Mouse (Mus musculus) adrenal gland, adult 8-10 months (tissue): Measurements from ENCODE around the gene Rab36. TPM values are rescaled to one million over a fixed set of nuclear protein-coding genes. Genes with fewer than 3 reads are reported as not detected.
"Not testable (repeated sequence)": the region's sequence is repeated elsewhere in the genome, so short reads cannot be mapped to it uniquely, and the experiment has no call there.

Source experiments
- DNase-seq: peaks from one replicate; pipeline ENCODE4 v3.0.0; 2022
- total RNA-seq, 4 experiments: library from RNA; stranded (reverse); gene quantifications; 2 replicates each; pipeline ENCODE4 v1.2.4; 2022

Rab36 gene
- 10 to 100 TPM; 14.1 to 46.3 (median 30.9) TPM for total RNA-seq

- peak; percentile 98 for DNase-seq
Measured at GRCm38 (mm10) chr10:75036883-75037379, at the start of gene Rab36. Rab36 (plus strand) TSS chr10:75037058.

GRCm38 (mm10) chr10:74987698-74988470 is 49.0 kb upstream of the Rab36 start:
- no peak for DNase-seq

DNA sequence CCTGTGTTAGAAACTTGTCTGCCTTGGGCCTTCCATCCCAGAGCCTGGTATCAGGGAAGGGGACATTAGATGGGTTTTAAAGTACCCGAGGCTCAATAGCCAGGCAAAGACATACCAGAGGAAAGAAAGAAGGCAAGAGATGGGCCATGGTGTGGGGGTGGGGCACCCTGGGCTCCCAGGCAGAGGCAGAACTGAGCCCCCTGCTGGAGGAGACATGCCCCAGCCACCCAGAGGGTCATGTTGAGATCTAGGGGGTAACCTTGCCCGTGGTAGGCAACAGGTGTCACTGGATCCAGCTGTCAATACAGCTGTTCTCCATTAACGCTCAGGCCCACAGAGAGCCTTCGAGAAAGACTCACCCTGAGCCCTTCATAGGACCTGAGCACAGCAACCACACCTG is 47.0 kb upstream of the Rab36 start:
- DNase-seq = no peak

DNA sequence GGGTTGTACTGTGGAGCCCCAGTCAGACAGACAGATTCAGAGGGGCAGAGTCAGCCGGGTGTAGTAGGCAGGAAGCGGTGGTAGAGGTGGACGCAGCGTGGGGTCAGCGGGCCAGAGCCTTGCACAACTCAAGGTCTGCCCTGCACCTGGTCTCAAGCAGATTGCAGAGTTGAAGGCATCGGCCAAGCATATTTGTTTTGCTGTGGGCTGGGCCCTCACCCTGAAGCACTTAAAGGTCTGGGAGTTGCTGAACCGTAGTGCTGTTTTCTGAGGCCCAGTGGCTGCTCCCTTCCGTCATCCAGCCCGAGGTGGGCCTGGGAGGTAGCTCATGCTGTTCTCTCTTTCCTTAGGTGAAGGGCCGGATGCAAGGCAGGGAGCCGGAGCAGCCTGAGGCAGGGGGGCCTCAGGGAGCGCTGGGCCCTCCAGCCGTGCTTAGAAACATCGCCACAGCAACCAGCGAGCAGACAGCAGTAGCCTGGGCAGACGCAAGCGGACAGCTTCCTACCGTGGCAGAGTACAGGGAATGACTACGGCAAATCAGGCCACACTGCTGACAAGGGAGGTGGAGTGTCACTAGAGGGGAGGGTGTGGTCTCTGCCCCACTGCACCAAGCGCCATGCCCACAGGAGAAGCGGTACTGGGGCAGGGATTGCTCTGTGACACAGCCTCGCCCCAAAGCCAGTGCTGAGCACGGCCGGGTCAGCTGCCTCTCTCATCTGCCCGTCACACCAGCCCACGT is 46.1 kb upstream of the Rab36 start:
- DNase-seq = no peak

GRCm38 (mm10) chr10:74994863-74995262 is 42.0 kb upstream of the Rab36 start:
- DNase-seq = no peak

DNA sequence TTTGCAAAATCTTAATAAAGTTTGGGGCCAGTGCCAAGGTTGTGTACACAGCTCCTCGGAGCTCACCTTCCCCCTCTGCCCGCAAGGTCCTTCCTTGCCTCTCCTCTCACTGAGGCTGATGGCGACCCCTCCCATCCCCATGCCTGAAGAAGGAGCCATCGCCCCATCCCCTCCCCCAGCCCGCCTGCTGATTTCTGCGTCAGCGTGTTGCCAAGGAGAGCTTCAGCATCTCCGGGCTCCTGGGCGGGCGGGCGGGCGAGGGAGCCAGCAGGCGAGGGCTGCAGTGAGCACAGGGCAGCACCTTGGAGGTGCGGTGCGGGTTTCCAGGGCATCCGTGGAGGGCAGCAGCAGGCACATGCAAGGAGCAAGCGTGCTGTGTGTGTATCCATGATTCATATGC is 41.5 kb upstream of the Rab36 start:
- DNase-seq = no peak

DNA sequence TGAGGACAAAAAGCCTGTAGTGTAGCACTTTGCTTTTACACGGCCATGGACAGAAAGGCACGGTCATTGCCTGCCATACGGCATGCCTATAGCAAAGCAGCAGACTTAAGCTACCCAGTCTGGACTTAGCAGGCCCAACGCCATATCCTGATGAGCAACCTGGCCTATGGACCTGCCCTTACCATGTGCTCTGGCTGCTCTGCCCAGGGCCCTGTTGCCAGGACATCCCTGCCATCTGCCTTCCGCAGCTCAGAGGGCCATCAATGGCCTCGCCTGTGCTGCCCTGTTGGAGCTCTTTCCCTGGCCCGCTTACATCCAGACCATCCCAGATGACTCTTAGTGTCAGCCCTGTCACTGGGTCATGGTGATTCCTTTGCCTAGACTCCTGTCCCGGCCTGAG is 35.5 kb upstream of the Rab36 start:
- no peak for DNase-seq

GRCm38 (mm10) chr10:75004067-75004466 is 32.8 kb upstream of the Rab36 start:
- no peak for DNase-seq

GRCm38 (mm10) chr10:75006889-75007662 is 29.8 kb upstream of the Rab36 start:
- no peak for DNase-seq

DNA sequence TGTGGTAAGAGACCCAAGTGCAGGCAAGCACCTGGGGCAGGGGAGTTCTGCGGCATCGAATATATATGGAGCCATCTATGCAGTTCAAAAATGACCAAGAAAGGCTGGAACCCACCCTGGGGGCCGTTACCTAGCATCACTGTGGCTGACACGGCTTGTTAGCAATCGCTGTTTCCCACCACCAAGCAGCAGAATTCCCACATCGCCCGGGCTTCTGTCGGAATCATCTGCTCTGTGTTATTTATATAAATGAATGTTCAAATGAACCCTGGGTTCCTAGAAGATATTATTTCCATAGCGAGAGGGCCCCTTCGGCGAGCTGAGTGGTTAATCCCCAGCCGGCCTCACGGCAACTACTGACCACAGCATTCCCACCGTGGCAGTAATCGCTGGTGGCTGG is 26.2 kb upstream of the Rab36 start:
- DNase-seq = no peak

DNA sequence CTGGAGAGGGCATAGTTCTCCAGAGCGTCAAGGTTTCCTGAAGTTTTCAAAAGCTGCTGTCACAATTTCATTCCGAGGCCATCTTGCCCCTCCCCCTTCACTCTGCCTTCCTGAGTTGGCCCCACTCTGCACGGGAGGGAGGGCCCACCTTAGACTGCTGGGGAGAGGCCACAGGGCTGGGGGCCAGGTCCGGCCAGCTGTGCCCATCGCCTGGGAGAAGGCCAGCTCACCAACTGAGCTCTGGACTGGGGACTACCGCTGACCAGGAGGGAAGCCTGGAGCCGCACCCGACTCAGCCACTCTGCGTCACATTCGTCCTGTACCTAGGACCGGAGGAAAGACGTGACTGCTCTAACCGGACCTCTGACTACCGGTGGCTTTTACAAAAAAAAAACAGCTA is 21.4 kb upstream of the Rab36 start:
- DNase-seq = no peak

GRCm38 (mm10) chr10:75016481-75016880 is 20.4 kb upstream of the Rab36 start:
- no peak for DNase-seq

- DNase-seq = no peak
Measured at GRCm38 (mm10) chr10:75020271-75020670, 16.6 kb upstream of the Rab36 start.

DNA sequence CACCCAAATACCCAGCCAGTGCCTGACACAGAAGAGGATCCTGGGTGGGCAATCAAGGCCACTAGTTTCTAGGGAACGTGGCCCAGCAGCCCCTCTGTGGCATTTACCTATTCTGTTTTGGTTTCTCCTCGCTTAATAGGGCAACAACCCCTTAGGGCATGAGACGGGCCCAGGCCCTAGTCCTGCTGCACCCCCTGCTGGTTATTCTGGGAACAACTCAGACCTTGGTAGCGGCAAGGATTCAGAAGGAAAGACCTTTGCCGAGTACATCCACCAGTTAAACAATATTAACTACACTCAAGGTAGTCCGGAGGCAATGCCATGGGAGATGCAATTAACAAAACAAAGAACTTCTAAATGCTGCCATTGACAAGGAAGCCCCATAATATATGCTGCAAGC is 15.7 kb upstream of the Rab36 start:
- DNase-seq = peak; percentile 50

- no peak for DNase-seq
Measured at GRCm38 (mm10) chr10:75026491-75026890, 10.4 kb upstream of the Rab36 start.

DNA sequence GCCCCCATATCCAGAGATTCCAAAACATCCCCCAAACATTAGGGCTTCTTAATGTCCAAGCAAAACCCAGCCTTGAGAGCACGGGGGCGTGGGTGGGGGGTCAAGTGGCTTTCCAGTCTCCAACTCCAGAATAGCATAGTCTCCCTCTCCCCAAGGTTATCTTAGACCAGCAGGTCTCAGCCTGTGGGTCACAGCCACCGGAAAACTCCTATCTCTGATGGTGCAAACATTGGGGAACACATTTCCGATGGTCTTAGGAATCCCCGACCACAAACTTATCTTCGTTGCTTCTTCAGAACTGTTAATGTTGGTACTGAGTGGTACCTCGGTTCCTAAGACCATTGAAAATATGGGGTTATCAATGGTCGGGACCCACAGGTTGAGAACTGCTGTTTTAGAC is 8.1 kb upstream of the Rab36 start:
- DNase-seq = no peak

DNA sequence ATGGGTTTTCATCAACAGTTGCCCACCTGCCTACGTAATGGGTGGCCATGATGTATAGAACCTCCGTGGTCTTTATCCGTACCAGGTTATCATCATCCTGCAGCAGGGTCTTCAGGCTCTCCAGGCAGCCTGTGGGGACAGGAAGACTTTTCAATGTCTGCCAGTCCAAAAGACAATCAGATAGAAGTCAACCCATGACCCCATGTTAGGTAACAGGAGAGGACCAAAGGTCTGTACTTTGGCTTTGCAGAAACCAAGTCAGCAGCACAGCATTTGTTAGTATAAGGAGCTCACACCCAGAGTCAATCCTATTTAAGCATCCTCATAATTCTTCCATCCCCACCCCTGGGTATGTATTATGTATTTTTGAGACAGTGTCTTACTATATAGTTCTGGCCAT is 7.2 kb upstream of the Rab36 start:
- DNase-seq = no peak

GRCm38 (mm10) chr10:75030234-75030633 is 6.6 kb upstream of the Rab36 start:
- DNase-seq = no peak

DNA sequence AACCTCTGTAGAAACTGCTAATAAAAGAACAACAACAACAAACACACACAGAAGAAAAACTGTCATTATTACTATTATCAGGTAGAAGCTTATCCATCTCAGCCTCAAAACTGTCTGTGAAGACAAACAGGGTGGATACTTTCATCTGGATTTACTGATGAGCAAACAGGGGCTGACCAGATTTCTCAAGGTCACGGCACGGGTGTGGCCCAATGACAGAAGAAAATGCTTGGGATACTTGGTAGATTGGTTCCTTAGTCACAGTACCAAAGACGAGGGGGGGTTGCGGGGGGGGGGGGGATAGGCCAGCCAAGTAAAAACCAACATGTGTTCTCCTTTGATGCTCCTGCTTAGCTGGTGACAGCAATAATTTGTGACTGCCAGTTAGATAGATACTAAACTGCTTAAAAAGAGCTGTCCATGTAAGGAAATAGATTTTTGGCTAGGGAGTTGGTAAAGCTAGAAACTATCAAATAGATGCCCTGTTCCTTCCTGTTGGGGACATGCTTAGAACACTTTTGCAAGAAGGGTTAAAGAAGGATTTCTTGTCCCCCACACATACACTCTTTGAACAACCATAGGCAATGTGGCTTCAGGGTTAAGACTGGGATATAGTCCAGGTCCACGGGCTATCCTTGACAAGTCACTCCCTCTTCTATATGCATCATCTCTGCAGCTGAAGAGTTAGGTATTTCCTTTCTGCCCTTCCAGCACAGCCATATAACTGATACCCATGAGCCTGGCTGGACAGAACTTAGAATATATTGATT is 5.3 kb upstream of the Rab36 start:
- no peak for DNase-seq

- peak; percentile 91 for DNase-seq
Measured at GRCm38 (mm10) chr10:75032395-75032794, 4.5 kb upstream of the Rab36 start, which contains the start of gene Rsph14. Rsph14 (minus strand) TSS chr10:75032586.

DNA sequence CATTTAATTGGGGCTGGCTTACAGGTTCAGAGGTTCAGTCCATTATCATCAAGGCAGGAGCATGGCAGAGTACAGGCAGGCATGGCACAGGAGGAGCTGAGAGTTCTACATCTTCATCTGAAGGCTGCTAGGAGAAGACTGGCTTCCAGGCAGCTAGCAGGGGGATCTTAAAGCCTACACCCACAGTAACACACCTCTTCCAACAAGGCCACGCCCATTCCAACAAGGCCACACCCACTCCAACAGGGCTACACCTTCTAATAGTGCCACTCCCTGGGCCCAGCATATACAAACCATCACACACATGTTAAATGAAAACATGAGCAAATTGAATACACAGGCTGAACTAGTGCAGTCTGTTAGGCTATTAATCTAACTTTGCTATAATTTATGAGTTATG is 5.2 kb downstream of the Rab36 start:
- DNase-seq = not testable (repeated sequence)

GRCm38 (mm10) chr10:75044459-75044858 is 7.6 kb downstream of the Rab36 start:
- DNase-seq = no peak
